Mouse (Mus musculus): ENCODE results near the gene Zfp598. TPM values are rescaled to one million over a fixed set of nuclear protein-coding genes. Genes with fewer than 3 reads are reported as not detected.

The Zfp598 gene
- total and polyA plus RNA-seq, 2 experiments from 2014 or later: 16.4 to 40.0 TPM

GRCm38 (mm10) chr17:24705821-24706220, 36.3 kb downstream of the Zfp598 start:
- peaks cover 38% of the 10 kb centered on the region for H3K36me3 ChIP-seq (ENCODE audit: insufficient read depth, low read length)
- no peak overlapping the region for H3K4me3 ChIP-seq (ENCODE audit: low read depth, low read length)
- no peak overlapping the region for H3K27ac ChIP-seq (ENCODE audit: low read depth, low read length)
- TF ChIP-seq CTCF (IDR thresholded peaks at IDR 0.05): no peak
- 95% methylated on average over 3 of the region's 3 CpGs for WGBS
- ATAC-seq (ENCODE audit: low FRiP score): no peak
- H3K9ac ChIP-seq (replicated peaks; ENCODE audit: low read length, poor library complexity, severe bottlenecking): no peak overlapping the region
- H3K27me3 ChIP-seq (ENCODE audit: insufficient read depth, low read length): no peaks in the 10 kb centered on the region
- DNase-seq (ENCODE audit: low spot score): no peak
- no peaks in the 10 kb centered on the region for H3K9me3 ChIP-seq (ENCODE audit: low read length)
- no peak overlapping the region for H3K4me2 ChIP-seq (ENCODE audit: low read depth, low read length, poor library complexity, severe bottlenecking)
- H3K4me1 ChIP-seq (ENCODE audit: insufficient read depth, low read length): no peaks in the 10 kb centered on the region

GRCm38 (mm10) chr17:24706982-24707800, 37.7 kb downstream of the Zfp598 start, which contains the start of gene Tbl3:
TSS of gene Tbl3 (minus strand) at chr17:24707660.
- peak; percentile 89 for ATAC-seq (ENCODE audit: low FRiP score)
- TF ChIP-seq CTCF (IDR thresholded peaks at IDR 0.05): no peak; the same call in 1 of the 2 replicates
- WGBS: 3% methylated on average over 32 of the region's 32 CpGs

GRCm38 (mm10) chr17:24707801-24708425, 38.4 kb downstream of the Zfp598 start:
- DNase-seq (ENCODE audit: low spot score): no peak
- H3K4me3 ChIP-seq (ENCODE audit: low read depth, low read length): peak overlapping the region; percentile 72

More at GRCm38 (mm10) chr17:24706982-24707800, 37.7 kb downstream of the Zfp598 start, which contains the start of gene Tbl3:
- H3K4me1 ChIP-seq (ENCODE audit: insufficient read depth, low read length): no peaks in the 10 kb centered on the region
- DNase-seq (ENCODE audit: low spot score): peak; percentile 97
- H3K36me3 ChIP-seq (ENCODE audit: insufficient read depth, low read length): peaks cover 24% of the 10 kb centered on the region
- H3K9ac ChIP-seq (replicated peaks; ENCODE audit: low read length, poor library complexity, severe bottlenecking): peak within 1 kb of the TSS; percentile 68
- H3K4me2 ChIP-seq (ENCODE audit: low read depth, low read length, poor library complexity, severe bottlenecking): peak within 1 kb of the TSS; percentile 66
- H3K4me3 ChIP-seq (ENCODE audit: low read depth, low read length): peak within 1 kb of the TSS; percentile 72
- no peaks in the 10 kb centered on the region for H3K27me3 ChIP-seq (ENCODE audit: insufficient read depth, low read length)
- peak within 1 kb of the TSS; percentile 77 for H3K27ac ChIP-seq (ENCODE audit: low read depth, low read length)
- no peaks in the 10 kb centered on the region for H3K9me3 ChIP-seq (ENCODE audit: low read length)

GRCm38 (mm10) chr17:24708646-24709045, 39.2 kb downstream of the Zfp598 start:
- DNase-seq (ENCODE audit: low spot score) (no peak), ATAC-seq (ENCODE audit: low FRiP score) (no peak)
- Histone ChIP-seq H3K36me3 (ENCODE audit: insufficient read depth, low read length) (peaks cover 17% of the 10 kb centered on the region), H3K9me3 (ENCODE audit: low read length) (no peaks in the 10 kb centered on the region), H3K9ac (replicated peaks; ENCODE audit: low read length, poor library complexity, severe bottlenecking) (no peak overlapping the region), H3K4me3 (ENCODE audit: low read depth, low read length) (no peak overlapping the region), H3K27ac (ENCODE audit: low read depth, low read length) (no peak overlapping the region), H3K4me2 (ENCODE audit: low read depth, low read length, poor library complexity, severe bottlenecking) (no peak overlapping the region), H3K27me3 (ENCODE audit: insufficient read depth, low read length) (no peaks in the 10 kb centered on the region), H3K4me1 (ENCODE audit: insufficient read depth, low read length) (no peaks in the 10 kb centered on the region)
- TF ChIP-seq CTCF (IDR thresholded peaks at IDR 0.05): peak; percentile 66
- 30% methylated on average over 2 of the region's 2 CpGs for WGBS

More at GRCm38 (mm10) chr17:24707801-24708425, 38.4 kb downstream of the Zfp598 start:
- Histone ChIP-seq H3K4me2 (ENCODE audit: low read depth, low read length, poor library complexity, severe bottlenecking) (peak overlapping the region; percentile 66), H3K4me1 (ENCODE audit: insufficient read depth, low read length) (no peaks in the 10 kb centered on the region), H3K36me3 (ENCODE audit: insufficient read depth, low read length) (peaks cover 19% of the 10 kb centered on the region), H3K9me3 (ENCODE audit: low read length) (no peaks in the 10 kb centered on the region), H3K27me3 (ENCODE audit: insufficient read depth, low read length) (no peaks in the 10 kb centered on the region), H3K9ac (replicated peaks; ENCODE audit: low read length, poor library complexity, severe bottlenecking) (peak overlapping the region; percentile 68; the same call in 1 of the 2 replicates), H3K27ac (ENCODE audit: low read depth, low read length) (peak overlapping the region; percentile 77; the same call in 1 of the 2 replicates)
- 5% methylated on average over 24 of the region's 24 CpGs for WGBS
- peak; percentile 59; the same call in 1 of the 2 replicates for ATAC-seq (ENCODE audit: low FRiP score)
- no peak for TF ChIP-seq CTCF (IDR thresholded peaks at IDR 0.05)

- no peak for ATAC-seq (ENCODE audit: low FRiP score)
Observed at GRCm38 (mm10) chr17:24715556-24715955, 46.1 kb downstream of the Zfp598 start.

More at GRCm38 (mm10) chr17:24715556-24715955, 46.1 kb downstream of the Zfp598 start:
- H3K36me3 ChIP-seq (ENCODE audit: insufficient read depth, low read length): peaks cover 3% of the 10 kb centered on the region; the same call in 1 of the 2 replicates
- no peaks in the 10 kb centered on the region for H3K9me3 ChIP-seq (ENCODE audit: low read length)
- H3K4me1 ChIP-seq (ENCODE audit: insufficient read depth, low read length): no peaks in the 10 kb centered on the region; the same call in 1 of the 2 replicates
- no peak overlapping the region for H3K4me2 ChIP-seq (ENCODE audit: low read depth, low read length, poor library complexity, severe bottlenecking)
- no peak overlapping the region for H3K4me3 ChIP-seq (ENCODE audit: low read depth, low read length)
- H3K27ac ChIP-seq (ENCODE audit: low read depth, low read length): no peak overlapping the region
- no peak overlapping the region for H3K9ac ChIP-seq (replicated peaks; ENCODE audit: low read length, poor library complexity, severe bottlenecking)
- no peak for TF ChIP-seq CTCF (IDR thresholded peaks at IDR 0.05)
- DNase-seq (ENCODE audit: low spot score): no peak
- no peaks in the 10 kb centered on the region for H3K27me3 ChIP-seq (ENCODE audit: insufficient read depth, low read length)
- 19% methylated on average over 6 of the region's 6 CpGs for WGBS
